Mouse (Mus musculus): ENCODE measurements around the gene Olfr1349.

GRCm38 (mm10) chr7:6499655-6500054 is 23.1 kb downstream of the Olfr1349 start, which contains the start of gene Olfr1347:
- TF ChIP-seq GATA1 (IDR thresholded peaks at IDR 0.05; ENCODE audit: low read length): no peak
- TF ChIP-seq TAL1 (IDR thresholded peaks at IDR 0.05; ENCODE audit: low read length): no peak
